Mouse (Mus musculus): ENCODE data around the gene 5430427O19Rik. TPM values are rescaled to one million over a fixed set of nuclear protein-coding genes. Genes with fewer than 3 reads are reported as not detected.

The 5430427O19Rik gene
- total RNA-seq, 1 experiment from 2014 or later: 36.4 TPM

Other genes with a start within 250 kb of the 5430427O19Rik start
- gene Gk, start 93.5 kb upstream of the 5430427O19Rik start, total RNA-seq (2017): 40.1 to 64.3 TPM (median 52.2 TPM) in 3 replicates
- gene Samt3, start 173.8 kb downstream of the 5430427O19Rik start, total RNA-seq (2017): not detected in 3 replicates

Measured in monocyte, adult 5-6 weeks (primary cell).